Mouse (Mus musculus) ES-E14 (cell line): ENCODE measurements around the gene Gclm.
A peak's percentile ranks its signal among the peaks of the same experiment; 100 is the strongest.

Source experiments
- MAFK ChIP-seq: IDR thresholded peaks from 2 replicates; pipeline ENCODE4 v1.6.1; 2014; ENCODE audit warnings: mild to moderate bottlenecking, low read depth, low read length, inconsistent platforms; ENCODE audit not compliant: insufficient read depth
- ZC3H11A ChIP-seq: IDR thresholded peaks from 2 replicates; pipeline ENCODE4 v1.6.1; 2012; ENCODE audit warnings: low read depth, mild to moderate bottlenecking, inconsistent platforms, low read length, borderline replicate concordance
- ZNF384 ChIP-seq: IDR thresholded peaks from 2 replicates; pipeline ENCODE4 v1.6.1; 2012; ENCODE audit warnings: low read depth, low read length, inconsistent platforms

- TF ChIP-seq ZC3H11A, result no peak
- TF ChIP-seq ZNF384, result no peak
- peak; percentile 89 for TF ChIP-seq MAFK
Observed at GRCm38 (mm10) chr3:122243416-122244167, 1.8 kb upstream of the Gclm start.
